Mouse (Mus musculus): ENCODE results near the gene Gh.

- TF ChIP-seq GATA1 (IDR thresholded peaks at IDR 0.05; ENCODE audit: low read length) (no peak), TAL1 (IDR thresholded peaks at IDR 0.05; ENCODE audit: low read length) (no peak)
Measured at GRCm38 (mm10) chr11:106328521-106328920, 26.9 kb upstream of the Gh start.
